Mouse (Mus musculus) heart, embryonic 15.5 days (tissue): ENCODE data around the gene Supt3. TPM values are rescaled to one million over a fixed set of nuclear protein-coding genes. Genes with fewer than 3 reads are reported as not detected.

Source experiments
- ATAC-seq: fragments of 200-750 bp; cut with Nextera tagmentation; replicated peaks from 2 replicates; pipeline ENCODE4 v1.8.0; 2017; ENCODE audit warnings: low read depth, moderate TSS enrichment; ENCODE audit not compliant: insufficient number of reproducible peaks, insufficient read depth, low FRiP score
- H3K27ac ChIP-seq: fragments of 300-500 bp; sonication (generic); 2 replicates; pipeline ENCODE4 v1.5.1; 2015; ENCODE audit warnings: mild to moderate bottlenecking, inconsistent platforms
- H3K27me3 ChIP-seq: fragments of 300-500 bp; sonication (generic); 2 replicates; pipeline ENCODE4 v1.6.1; 2015; ENCODE audit warnings: inconsistent platforms
- H3K36me3 ChIP-seq: fragments of 300-500 bp; sonication (generic); 2 replicates; pipeline ENCODE4 v1.6.1; 2015; ENCODE audit warnings: mild to moderate bottlenecking, inconsistent platforms
- H3K4me1 ChIP-seq: fragments of 300-500 bp; sonication (generic); replicated peaks from 2 replicates; pipeline ENCODE4 v1.6.1; 2015; ENCODE audit warnings: inconsistent platforms
- H3K4me2 ChIP-seq: fragments of 300-500 bp; sonication (generic); 2 replicates; pipeline ENCODE4 v1.6.1; 2015; ENCODE audit warnings: inconsistent platforms, mild to moderate bottlenecking, moderate library complexity
- H3K4me3 ChIP-seq: fragments of 300-500 bp; sonication (generic); 2 replicates; pipeline ENCODE4 v1.5.1; 2015; ENCODE audit warnings: mild to moderate bottlenecking, inconsistent platforms
- H3K9ac ChIP-seq: fragments of 300-500 bp; sonication (generic); 2 replicates; pipeline ENCODE4 v1.6.1; 2015; ENCODE audit warnings: mild to moderate bottlenecking, inconsistent platforms
- H3K9me3 ChIP-seq: fragments of 300-500 bp; sonication (generic); replicated peaks from 2 replicates; pipeline ENCODE4 v1.6.1; 2016; ENCODE audit warnings: inconsistent platforms
- WGBS: fragments of 180-500 bp; shearing (Covaris S2); methylation state at CpG from one replicate; pipeline ENCODE4 v1.1.7; 2015; ENCODE audit warnings: mixed read lengths; 5-methylcytosine and 5-hydroxymethylcytosine counted together
- polyA plus RNA-seq: library from polyadenylated mRNA; unstranded; fragments of >200 nt; fragmentation: Nextera tagmentation; extraction: Ambion mirVana; gene quantifications from 2 replicates; pipeline ENCODE4 v1.2.1, GENCODE M21; 2015

Gene Supt3
- polyA plus RNA-seq, 1 experiment from 2014 or later = 20.7 TPM

DNA sequence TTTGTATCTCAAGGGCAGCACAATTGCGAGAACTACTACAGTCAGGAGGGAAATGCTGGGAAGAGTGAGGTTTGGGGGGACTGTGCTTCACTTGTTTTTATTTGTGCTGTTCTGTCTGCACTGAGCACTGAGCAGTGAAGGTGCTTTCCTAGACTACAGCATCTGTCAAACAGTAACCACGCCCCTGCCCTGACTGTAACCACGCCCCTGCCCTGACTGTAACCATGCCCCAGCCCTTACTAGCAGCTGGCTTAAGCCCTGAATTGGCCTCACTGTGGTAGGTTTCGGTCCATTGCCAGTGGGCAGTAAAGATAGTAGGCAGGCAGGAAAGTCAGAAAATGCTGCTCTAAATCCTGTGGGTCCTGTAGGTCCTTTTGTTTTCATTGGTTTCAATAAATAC, 196.5 kb downstream of the Supt3 start:
- Histone ChIP-seq H3K27ac (no peak overlapping the region), H3K4me3 (no peak overlapping the region), H3K9ac (no peak overlapping the region), H3K4me1 (peaks cover 8% of the 10 kb centered on the region), H3K4me2 (no peak overlapping the region), H3K9me3 (no peaks in the 10 kb centered on the region), H3K36me3 (no peaks in the 10 kb centered on the region), H3K27me3 (no peaks in the 10 kb centered on the region)
- ATAC-seq = peak; percentile 60; the same call in 1 of the 2 replicates
- 54% methylated on average over 4 of the region's 4 CpGs for WGBS

DNA sequence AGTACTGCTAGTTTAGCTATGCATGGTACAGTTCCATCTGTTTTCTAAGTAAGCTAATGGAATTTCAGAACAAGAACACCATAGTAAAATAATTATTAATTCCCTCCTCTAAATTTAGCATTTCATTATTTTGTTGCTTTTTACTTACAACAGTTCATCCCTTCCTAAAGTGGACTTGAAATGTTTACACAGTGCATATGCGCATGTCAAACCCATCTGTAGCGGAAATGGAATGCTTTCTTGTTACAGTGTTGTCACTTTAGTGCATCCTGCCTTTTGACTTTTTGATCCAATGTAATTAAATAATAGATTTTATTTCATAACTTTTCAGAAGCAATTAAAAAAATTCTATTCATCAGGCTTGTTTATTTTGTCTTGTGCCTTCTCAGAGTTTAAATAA, 200.7 kb downstream of the Supt3 start:
- H3K27ac ChIP-seq = no peak overlapping the region
- WGBS = 95% methylated on average over 2 of the region's 2 CpGs

DNA sequence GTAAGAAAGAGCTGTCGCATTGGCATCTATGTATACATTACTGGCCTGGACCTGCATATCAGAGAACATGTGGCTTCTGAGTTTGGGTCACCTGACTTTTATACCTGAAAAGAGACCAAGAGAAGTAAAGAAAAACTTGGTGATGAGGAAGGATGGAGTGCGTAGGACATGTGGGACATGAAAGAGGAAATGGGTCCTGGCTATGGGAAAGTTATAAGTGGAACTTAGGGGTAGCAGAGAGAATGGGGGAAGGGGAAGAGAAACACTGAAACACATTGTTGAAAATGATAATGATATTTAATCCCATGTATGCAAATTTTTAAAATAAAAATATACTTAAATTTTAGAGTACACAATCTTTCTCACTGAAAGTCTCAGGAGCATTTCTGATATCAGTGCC, 211.0 kb downstream of the Supt3 start:
- Histone ChIP-seq H3K36me3 (no peaks in the 10 kb centered on the region), H3K27me3 (no peaks in the 10 kb centered on the region), H3K4me2 (no peak overlapping the region), H3K9me3 (no peaks in the 10 kb centered on the region), H3K9ac (no peak overlapping the region), H3K4me1 (peaks cover 3% of the 10 kb centered on the region; the same call in 1 of the 2 replicates), H3K4me3 (no peak overlapping the region), H3K27ac (no peak overlapping the region)
- no peak for ATAC-seq
- WGBS = 93% methylated on average over 2 of the region's 2 CpGs

More for the DNA sequence above, 200.7 kb downstream of the Supt3 start:
- Histone ChIP-seq H3K9me3 (no peaks in the 10 kb centered on the region), H3K4me1 (peaks cover 6% of the 10 kb centered on the region), H3K9ac (no peak overlapping the region), H3K36me3 (no peaks in the 10 kb centered on the region), H3K4me2 (no peak overlapping the region), H3K27me3 (no peaks in the 10 kb centered on the region), H3K4me3 (no peak overlapping the region)
- ATAC-seq = no peak

DNA sequence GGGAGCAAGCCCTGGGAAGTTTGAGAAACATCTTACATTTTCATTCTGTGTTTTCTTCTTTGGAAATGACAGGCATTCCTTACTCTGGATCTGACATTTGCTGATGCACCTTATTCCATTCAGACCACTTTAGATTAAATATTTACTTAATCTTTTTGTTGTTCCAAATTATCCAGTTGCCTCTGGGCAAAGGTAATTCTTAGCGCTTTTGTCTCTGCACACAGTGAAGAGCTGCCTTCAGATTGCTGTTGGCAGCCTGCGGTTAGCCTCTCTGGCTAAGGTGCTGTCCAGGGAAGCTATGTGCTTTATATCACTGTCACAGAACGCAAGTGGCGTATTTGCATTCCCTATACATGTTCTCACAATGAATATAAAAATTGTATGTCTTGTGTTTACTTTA, 226.4 kb downstream of the Supt3 start:
- no peak overlapping the region for H3K9ac ChIP-seq
- H3K4me3 ChIP-seq = no peak overlapping the region
- H3K27me3 ChIP-seq = no peaks in the 10 kb centered on the region
- ATAC-seq = no peak
- no peaks in the 10 kb centered on the region for H3K9me3 ChIP-seq
- H3K4me1 ChIP-seq = no peaks in the 10 kb centered on the region
- no peak overlapping the region for H3K4me2 ChIP-seq
- H3K27ac ChIP-seq = no peak overlapping the region
- WGBS = 88% methylated on average over 4 of the region's 4 CpGs
- H3K36me3 ChIP-seq = no peaks in the 10 kb centered on the region

DNA sequence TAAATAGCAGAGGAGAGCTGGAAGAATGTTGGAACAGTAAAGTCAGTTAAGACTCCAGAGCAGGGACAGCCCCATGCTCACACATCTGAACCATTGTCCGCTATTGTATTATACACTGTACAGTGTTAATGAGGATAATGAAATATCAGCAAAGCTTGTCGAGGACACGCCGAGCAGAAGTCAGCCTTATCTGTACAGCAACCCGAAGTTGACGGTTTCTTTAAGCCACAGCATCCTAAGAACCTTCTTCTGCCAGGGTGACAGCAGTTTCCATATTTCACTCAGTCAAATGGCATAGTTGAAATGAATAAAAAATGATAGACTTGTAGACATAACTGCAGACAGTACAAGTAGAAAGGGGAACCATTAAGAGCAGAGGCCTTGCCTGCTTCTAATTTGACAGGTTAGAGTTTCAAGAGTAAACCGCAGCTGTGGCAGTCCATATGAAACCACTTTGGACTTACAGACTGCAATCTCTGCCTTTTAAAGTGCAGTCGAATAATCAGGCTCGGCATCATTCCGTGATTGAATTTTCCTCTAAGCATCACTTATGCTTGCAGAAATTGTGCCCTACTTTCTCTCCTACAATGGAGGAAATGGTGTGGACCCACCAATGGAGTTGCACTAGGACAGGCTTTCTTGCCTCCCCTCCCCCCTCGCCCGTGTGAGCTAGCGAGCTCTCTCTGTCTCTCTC, 227.7 kb downstream of the Supt3 start:
- no peaks in the 10 kb centered on the region for H3K27me3 ChIP-seq
- 76% methylated on average over 13 of the region's 13 CpGs for WGBS
- H3K9ac ChIP-seq = no peak overlapping the region
- no peak overlapping the region for H3K27ac ChIP-seq
- no peak overlapping the region for H3K4me3 ChIP-seq
- no peaks in the 10 kb centered on the region for H3K36me3 ChIP-seq
- H3K9me3 ChIP-seq = no peaks in the 10 kb centered on the region
- H3K4me1 ChIP-seq = no peaks in the 10 kb centered on the region
- H3K4me2 ChIP-seq = no peak overlapping the region
- ATAC-seq = no peak

DNA sequence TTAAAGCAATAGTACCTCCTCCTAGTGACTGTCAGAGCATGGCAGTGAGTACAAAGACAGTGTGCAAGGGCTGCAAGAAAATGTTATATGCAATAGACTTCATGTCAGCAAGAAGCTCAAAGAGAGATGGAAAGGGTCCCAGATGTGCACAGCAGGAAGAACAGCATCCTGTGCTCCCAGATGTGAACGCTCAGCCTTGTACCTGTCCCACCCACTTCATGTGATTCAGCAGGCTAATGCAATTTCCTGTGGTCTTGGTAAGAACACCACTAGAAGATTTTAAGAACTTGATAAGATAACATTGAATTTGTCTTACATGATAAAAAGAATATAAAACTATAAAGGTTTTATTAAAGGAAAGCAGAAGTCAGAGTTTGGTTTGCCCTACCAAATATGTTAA, 230.5 kb downstream of the Supt3 start:
- no peak overlapping the region for H3K9ac ChIP-seq
- H3K9me3 ChIP-seq = no peaks in the 10 kb centered on the region
- 76% methylated on average over 1 of the region's 1 CpGs for WGBS
- ATAC-seq = no peak
- H3K36me3 ChIP-seq = no peaks in the 10 kb centered on the region
- H3K27me3 ChIP-seq = no peaks in the 10 kb centered on the region
- no peak overlapping the region for H3K4me3 ChIP-seq
- no peaks in the 10 kb centered on the region for H3K4me1 ChIP-seq
- no peak overlapping the region for H3K4me2 ChIP-seq
- H3K27ac ChIP-seq = no peak overlapping the region

DNA sequence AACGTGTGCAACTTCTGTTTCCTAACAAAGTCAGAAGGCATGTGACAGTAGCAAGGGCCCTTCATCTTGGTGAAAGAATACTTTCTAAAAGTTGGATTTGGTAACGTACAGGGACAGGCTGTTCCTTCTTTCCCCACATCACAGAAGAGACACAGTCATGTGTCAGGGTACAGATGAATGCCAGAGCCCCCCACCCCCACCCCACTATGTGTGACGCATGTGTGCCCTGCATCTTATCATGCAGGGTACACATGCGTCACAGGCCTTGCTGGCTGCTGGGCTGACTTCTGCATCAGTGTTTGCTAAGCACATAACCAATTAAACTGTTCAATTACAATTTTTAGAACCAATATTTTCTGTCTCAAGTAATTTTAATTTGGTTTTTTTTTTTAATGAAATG, 231.7 kb downstream of the Supt3 start:
- no peaks in the 10 kb centered on the region for H3K4me1 ChIP-seq
- H3K9ac ChIP-seq = no peak overlapping the region
- H3K36me3 ChIP-seq = no peaks in the 10 kb centered on the region
- WGBS = 41% methylated on average over 4 of the region's 4 CpGs
- no peaks in the 10 kb centered on the region for H3K27me3 ChIP-seq
- H3K4me3 ChIP-seq = no peak overlapping the region
- no peak overlapping the region for H3K4me2 ChIP-seq
- no peak overlapping the region for H3K27ac ChIP-seq
- no peak for ATAC-seq
- H3K9me3 ChIP-seq = no peaks in the 10 kb centered on the region

DNA sequence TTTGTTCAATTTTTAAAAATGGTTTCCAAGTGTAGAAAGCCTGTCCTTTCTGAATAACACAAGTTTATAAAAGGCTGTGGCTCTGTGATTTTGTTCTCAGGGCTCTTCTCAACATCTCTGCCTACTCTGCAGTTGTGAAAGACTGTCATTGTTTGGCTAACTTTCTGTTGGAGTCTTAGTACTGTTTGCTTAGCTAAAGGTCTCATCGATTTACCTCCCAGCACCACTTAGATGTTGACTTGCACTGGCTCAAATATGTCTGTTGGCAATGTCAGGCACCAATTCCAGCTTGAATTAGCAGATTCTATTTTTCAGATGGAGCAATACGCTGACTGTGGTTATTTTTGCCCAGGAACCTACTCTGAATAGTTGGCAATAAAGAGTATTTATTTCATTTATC, 233.5 kb downstream of the Supt3 start:
- H3K9ac ChIP-seq = no peak overlapping the region
- no peaks in the 10 kb centered on the region for H3K27me3 ChIP-seq
- no peak overlapping the region for H3K27ac ChIP-seq
- WGBS = 81% methylated on average over 2 of the region's 2 CpGs
- H3K4me3 ChIP-seq = no peak overlapping the region
- H3K9me3 ChIP-seq = no peaks in the 10 kb centered on the region
- no peaks in the 10 kb centered on the region for H3K4me1 ChIP-seq
- H3K4me2 ChIP-seq = no peak overlapping the region
- no peak for ATAC-seq
- no peaks in the 10 kb centered on the region for H3K36me3 ChIP-seq

DNA sequence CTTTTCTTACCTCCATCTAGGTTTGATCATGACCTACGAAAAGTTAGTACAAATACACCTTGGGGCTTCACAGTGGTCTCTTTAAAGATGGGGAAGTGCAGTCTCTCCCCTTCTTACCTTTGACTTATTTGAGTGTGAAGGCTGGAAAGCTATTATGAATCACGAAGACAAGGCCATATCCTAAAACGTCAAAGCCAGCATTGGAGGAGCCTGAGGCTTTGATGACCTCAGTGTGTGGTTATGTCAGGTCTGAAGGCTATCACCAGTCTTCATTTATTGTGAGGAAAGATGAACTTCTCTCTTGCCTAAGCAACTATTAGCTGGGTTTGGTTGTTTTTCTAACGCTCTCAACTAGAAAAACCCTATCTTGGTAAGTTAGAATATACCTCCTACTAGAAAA, 239.8 kb downstream of the Supt3 start:
- H3K36me3 ChIP-seq = no peaks in the 10 kb centered on the region
- H3K4me1 ChIP-seq = no peaks in the 10 kb centered on the region
- no peak overlapping the region for H3K27ac ChIP-seq
- WGBS = 74% methylated on average over 4 of the region's 4 CpGs
- no peak for ATAC-seq
- no peak overlapping the region for H3K4me2 ChIP-seq
- H3K4me3 ChIP-seq = no peak overlapping the region
- H3K27me3 ChIP-seq = no peaks in the 10 kb centered on the region
- no peaks in the 10 kb centered on the region for H3K9me3 ChIP-seq
- H3K9ac ChIP-seq = no peak overlapping the region

DNA sequence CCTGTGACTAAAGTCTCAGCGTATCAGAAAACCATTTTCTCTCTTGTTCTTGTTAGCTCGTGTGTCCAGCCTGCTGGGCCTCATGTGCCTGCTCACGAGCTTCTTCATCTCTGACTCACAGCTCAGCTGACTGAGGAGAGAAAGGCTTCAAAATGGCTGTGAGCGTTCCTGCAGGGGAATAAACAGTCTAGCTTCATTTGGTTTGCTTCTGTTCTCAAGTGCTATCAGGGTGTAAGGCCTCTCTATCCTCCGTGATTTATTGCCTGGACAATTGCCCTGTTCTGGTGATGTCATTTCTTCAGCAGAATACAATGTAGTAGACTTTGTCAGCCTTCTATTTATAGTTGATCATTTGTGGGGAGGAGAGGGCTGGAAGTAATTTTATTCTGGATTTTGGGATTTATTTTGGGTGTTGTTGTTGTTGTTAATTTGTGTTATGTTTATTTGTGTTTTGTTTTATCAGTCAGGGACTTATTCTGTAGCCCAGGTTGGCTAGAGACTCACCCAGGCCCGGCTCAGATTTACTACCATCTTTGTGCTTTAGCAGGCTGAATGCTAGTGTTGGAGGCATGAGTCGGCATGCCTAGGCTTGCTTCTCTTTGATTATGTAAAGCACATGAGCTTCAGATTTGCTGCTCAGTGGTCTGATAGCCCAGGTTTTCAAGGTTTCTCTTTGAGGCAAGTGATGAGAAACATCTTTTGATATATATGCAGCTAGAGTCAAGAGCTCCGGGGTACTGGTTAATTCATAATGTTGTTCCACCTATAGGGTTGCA, 243.4 kb downstream of the Supt3 start:
- Histone ChIP-seq H3K9me3 (no peaks in the 10 kb centered on the region), H3K4me2 (no peak overlapping the region), H3K4me3 (no peak overlapping the region), H3K9ac (no peak overlapping the region), H3K27ac (peak overlapping the region; percentile 62), H3K36me3 (no peaks in the 10 kb centered on the region), H3K27me3 (no peaks in the 10 kb centered on the region), H3K4me1 (no peaks in the 10 kb centered on the region)
- 45% methylated on average over 8 of the region's 8 CpGs for whole genome bisulfite sequencing
- peak; percentile 62; the same call in 1 of the 2 replicates for ATAC-seq

DNA sequence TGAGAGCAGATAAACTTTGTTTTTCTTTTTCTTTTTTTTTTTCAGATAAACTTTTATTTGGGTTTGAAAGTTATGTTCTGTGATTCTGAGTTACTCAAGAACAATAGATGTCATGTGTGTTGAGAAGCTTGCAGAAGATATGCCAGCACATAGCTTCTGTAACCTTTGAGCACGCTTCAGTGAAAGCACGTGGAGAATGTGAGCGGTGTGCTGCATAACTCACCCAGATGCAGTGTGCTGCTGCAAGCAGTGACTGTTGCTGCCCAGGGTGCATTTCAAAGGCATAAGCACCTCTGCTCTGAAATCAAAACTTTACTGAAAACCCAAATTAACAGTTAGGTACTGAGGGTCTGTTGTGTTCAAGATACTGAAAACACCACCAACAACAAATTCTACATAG, 251.5 kb downstream of the Supt3 start:
- H3K27ac ChIP-seq = no peak overlapping the region
- H3K4me3 ChIP-seq = no peak overlapping the region
- no peaks in the 10 kb centered on the region for H3K36me3 ChIP-seq
- no peak; the same call in 1 of the 2 replicates for ATAC-seq
- H3K4me1 ChIP-seq = no peaks in the 10 kb centered on the region; the same call in 1 of the 2 replicates
- no peak overlapping the region for H3K9ac ChIP-seq
- H3K4me2 ChIP-seq = no peak overlapping the region
- WGBS = 36% methylated on average over 3 of the region's 3 CpGs
- no peaks in the 10 kb centered on the region for H3K9me3 ChIP-seq
- H3K27me3 ChIP-seq = no peaks in the 10 kb centered on the region

DNA sequence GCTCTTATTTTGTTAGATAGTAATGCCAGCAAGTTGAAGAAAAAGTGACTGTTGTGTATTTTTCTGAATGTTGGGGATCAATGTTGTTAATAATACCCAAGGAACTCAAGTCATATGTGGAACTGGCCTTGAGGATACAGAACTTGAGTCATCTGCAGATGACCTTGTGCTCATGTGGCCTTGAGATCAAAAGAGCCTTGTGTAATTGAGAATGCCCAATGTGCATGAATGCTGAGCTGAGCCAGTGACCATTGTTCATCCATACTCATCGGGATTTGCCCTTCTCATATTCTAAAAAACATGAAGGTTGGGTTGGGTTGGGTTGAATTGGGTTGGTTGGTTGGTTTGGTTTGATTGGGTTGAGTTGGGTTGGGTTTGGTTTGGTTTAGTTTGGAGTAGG, 252.2 kb downstream of the Supt3 start:
- H3K27me3 ChIP-seq = no peaks in the 10 kb centered on the region
- no peak overlapping the region for H3K4me3 ChIP-seq
- WGBS = 85% methylated on average over 1 of the region's 1 CpGs
- H3K4me2 ChIP-seq = no peak overlapping the region
- H3K9ac ChIP-seq = no peak overlapping the region
- ATAC-seq = no peak
- H3K4me1 ChIP-seq = no peaks in the 10 kb centered on the region; the same call in 1 of the 2 replicates
- no peaks in the 10 kb centered on the region for H3K36me3 ChIP-seq
- H3K27ac ChIP-seq = no peak overlapping the region
- H3K9me3 ChIP-seq = no peaks in the 10 kb centered on the region
